Mouse (Mus musculus): ENCODE measurements at regions not wholly inside any gene's neighbourhood (a gene's known extent, or its start where the extent isn't known, plus 50 kb on each side); places are given as distances from the start of the nearest gene placed in this dataset.

DNA sequence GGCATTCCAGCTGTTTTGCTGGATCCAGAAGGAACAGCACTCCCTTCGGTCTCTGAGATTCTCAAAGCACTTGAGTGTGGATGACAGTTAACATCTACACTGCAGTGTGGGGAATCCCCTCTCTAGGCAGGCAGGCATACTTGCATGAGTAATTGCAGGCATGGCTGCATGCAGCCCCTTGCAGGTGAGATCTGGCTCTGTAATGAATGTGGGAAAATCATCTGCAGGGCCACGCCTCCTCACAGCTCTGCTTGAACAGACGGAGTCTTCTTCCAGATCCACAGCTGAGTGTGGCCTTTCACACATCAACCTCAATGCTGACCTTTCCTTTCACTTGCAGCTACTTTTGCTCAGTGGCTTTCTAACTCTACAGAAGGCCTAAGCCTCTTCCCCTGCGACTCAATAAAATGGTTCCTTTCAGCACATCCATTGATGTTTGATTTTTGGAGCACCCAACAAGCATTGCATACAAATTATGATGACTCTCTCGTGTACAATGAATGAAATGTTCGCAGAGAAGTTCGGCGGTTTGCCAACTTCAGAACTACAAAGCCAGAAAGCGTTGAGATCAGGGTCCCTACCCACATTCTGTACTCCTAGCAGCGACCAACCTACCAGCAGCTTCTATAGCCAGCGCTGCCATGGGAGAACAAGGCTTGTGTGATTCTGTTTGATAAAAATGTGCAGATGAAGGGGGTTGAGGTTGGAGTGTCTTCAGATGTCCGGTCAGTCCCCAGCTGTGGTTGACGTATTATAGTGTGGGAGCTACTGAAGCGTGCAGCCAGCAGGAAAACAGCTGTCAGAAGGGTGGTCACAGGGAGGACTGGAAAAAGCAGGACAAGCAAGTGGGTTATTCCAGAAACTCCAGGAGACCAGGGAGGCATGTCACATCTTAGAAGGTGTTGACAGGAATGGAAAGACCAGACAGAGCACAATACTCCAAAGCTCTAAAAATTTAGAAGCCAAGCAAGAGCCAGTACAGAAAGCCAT lies 211.1 kb downstream of the Gm5447 start:
- Histone ChIP-seq H3K9ac (ENCODE audit: low read depth, low read length) (no peak overlapping the region), H3K4me3 (no peak overlapping the region), H3K4me1 (ENCODE audit: control insufficient read depth, insufficient read depth, low read length) (no peaks in the 10 kb centered on the region), H3K27ac (no peak overlapping the region), H3K27me3 (ENCODE audit: control insufficient read depth, insufficient read depth, low read length) (no peaks in the 10 kb centered on the region), H3K36me3 (ENCODE audit: control insufficient read depth, insufficient read depth, low read length) (no peaks in the 10 kb centered on the region), H3K79me2 (replicated peaks; ENCODE audit: control insufficient read depth, insufficient read depth, low read length) (no peaks in the 10 kb centered on the region)
- intact Hi-C loops (cut with DNase I), result no loop called here
- 70% methylated on average over 14 of the region's 14 CpGs for WGBS
- TF ChIP-seq POLR2A (IDR thresholded peaks at IDR 0.05; ENCODE audit: insufficient read depth, low read depth, low read length) (no peak), CTCF (IDR thresholded peaks at IDR 0.05) (no peak), EP300 (IDR thresholded peaks at IDR 0.05; ENCODE audit: insufficient read depth, low read depth, low read length) (no peak)
- no peak for DNase-seq

DNA sequence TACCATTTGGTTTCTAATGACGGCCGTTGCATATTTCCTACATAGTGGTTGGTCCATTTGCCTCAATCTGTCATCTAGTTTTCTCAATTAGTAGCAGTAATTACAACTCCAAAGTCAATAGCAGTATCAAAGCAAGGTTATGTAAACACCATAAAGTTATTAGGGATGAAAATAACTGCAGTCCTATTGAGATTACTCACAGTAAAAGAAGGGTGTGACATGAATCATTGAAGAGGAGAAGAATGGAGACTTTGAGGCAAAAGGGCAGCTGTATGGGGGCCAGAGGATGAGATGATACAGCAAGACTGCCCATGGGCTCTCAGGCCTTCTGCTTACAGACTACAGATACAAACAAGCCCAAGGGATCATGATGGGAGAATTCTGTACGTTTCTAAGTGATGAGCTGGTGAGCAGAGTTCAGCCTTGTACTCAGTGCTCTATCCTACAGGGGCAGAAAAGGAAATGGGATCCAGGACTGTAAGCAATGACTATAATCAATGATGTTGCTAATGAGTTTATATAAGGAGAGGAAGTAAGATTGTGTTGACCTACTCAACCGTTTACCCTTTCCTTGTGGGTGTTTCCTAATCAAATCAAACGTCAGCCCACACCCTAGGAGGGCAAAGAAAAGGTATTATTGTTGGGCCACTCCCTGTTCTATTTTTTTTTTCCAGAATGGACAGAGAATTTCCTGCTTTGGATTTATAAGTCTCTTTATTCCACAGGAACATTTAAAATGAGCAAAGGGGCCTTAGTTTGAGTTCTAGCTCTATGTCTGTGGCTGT lies 213.0 kb downstream of the Gm5447 start:
- intact Hi-C loops (cut with DNase I), result no loop called here
- no peak overlapping the region for H3K4me3 ChIP-seq
- 54% methylated on average over 5 of the region's 5 CpGs for WGBS

DNA sequence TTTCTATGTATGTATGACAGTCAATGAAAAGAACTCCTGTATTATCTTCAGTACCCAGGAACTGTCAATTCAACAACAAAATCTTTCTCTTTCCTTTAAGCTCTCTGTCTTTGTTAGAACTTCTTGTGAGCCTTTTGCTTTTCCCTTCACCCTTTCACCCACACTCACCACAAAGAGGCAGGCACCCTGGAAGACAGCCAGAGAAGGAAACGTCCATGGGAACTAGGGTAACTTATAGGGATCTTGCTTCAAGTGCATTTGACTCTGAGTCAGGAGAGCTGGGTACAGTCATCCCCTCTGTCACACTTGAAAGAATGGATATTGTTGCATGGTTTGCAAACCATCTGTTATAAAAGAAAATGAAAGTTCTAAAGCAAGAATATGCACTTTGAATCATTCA lies 215.1 kb downstream of the Gm5447 start:
- TF ChIP-seq POLR2A (IDR thresholded peaks at IDR 0.05; ENCODE audit: insufficient read depth, low read depth, low read length) (no peak), EP300 (IDR thresholded peaks at IDR 0.05; ENCODE audit: insufficient read depth, low read depth, low read length) (no peak), CTCF (IDR thresholded peaks at IDR 0.05) (no peak)
- H3K4me1 ChIP-seq (ENCODE audit: control insufficient read depth, insufficient read depth, low read length), result no peaks in the 10 kb centered on the region
- H3K79me2 ChIP-seq (replicated peaks; ENCODE audit: control insufficient read depth, insufficient read depth, low read length), result no peaks in the 10 kb centered on the region
- 15% methylated on average over 1 of the region's 1 CpGs for WGBS
- no peaks in the 10 kb centered on the region for H3K36me3 ChIP-seq (ENCODE audit: control insufficient read depth, insufficient read depth, low read length)
- no peak overlapping the region for H3K27ac ChIP-seq
- intact Hi-C loops (cut with DNase I), result no loop called here
- no peak overlapping the region for H3K4me3 ChIP-seq
- no peak for DNase-seq
- no peak overlapping the region for H3K9ac ChIP-seq (ENCODE audit: low read depth, low read length)
- no peaks in the 10 kb centered on the region for H3K27me3 ChIP-seq (ENCODE audit: control insufficient read depth, insufficient read depth, low read length)

More for the DNA sequence above, 213.0 kb downstream of the Gm5447 start:
- DNase-seq, result no peak
- TF ChIP-seq POLR2A (IDR thresholded peaks at IDR 0.05; ENCODE audit: insufficient read depth, low read depth, low read length), result no peak
- no peak for TF ChIP-seq CTCF (IDR thresholded peaks at IDR 0.05)
- no peak for TF ChIP-seq EP300 (IDR thresholded peaks at IDR 0.05; ENCODE audit: insufficient read depth, low read depth, low read length)
- no peak overlapping the region for H3K9ac ChIP-seq (ENCODE audit: low read depth, low read length)
- no peaks in the 10 kb centered on the region for H3K4me1 ChIP-seq (ENCODE audit: control insufficient read depth, insufficient read depth, low read length)
- no peaks in the 10 kb centered on the region for H3K79me2 ChIP-seq (replicated peaks; ENCODE audit: control insufficient read depth, insufficient read depth, low read length)
- no peak overlapping the region for H3K27ac ChIP-seq
- no peaks in the 10 kb centered on the region for H3K27me3 ChIP-seq (ENCODE audit: control insufficient read depth, insufficient read depth, low read length)
- H3K36me3 ChIP-seq (ENCODE audit: control insufficient read depth, insufficient read depth, low read length), result no peaks in the 10 kb centered on the region

DNA sequence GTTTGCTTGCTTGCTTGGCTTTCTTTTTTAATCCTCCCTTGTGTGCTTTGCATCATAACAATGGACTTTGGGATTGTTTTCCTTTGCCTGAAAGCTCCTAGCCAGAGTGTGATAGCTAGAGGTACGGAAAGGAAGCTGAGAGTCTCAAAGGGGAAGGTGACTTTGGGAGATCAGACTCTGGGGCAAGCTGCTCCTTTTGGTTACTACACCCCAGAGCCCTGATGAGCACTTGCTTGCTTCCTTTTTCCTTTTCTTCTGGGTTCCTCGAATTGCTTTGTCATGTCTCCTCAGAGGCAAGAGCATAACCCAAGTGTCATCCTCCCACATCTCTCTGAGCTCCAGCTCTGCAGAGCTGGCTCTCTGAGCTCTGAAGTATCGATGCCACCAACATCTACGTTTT lies 216.0 kb downstream of the Gm5447 start:
- no peaks in the 10 kb centered on the region for H3K27me3 ChIP-seq (ENCODE audit: control insufficient read depth, insufficient read depth, low read length)
- DNase-seq, result no peak
- TF ChIP-seq CTCF (IDR thresholded peaks at IDR 0.05), result no peak
- no peaks in the 10 kb centered on the region for H3K4me1 ChIP-seq (ENCODE audit: control insufficient read depth, insufficient read depth, low read length)
- H3K36me3 ChIP-seq (ENCODE audit: control insufficient read depth, insufficient read depth, low read length), result no peaks in the 10 kb centered on the region
- intact Hi-C loops (cut with DNase I), result no loop called here
- no peaks in the 10 kb centered on the region for H3K79me2 ChIP-seq (replicated peaks; ENCODE audit: control insufficient read depth, insufficient read depth, low read length)
- H3K9ac ChIP-seq (ENCODE audit: low read depth, low read length), result no peak overlapping the region
- H3K4me3 ChIP-seq, result no peak overlapping the region
- WGBS, result 67% methylated on average over 4 of the region's 4 CpGs
- no peak overlapping the region for H3K27ac ChIP-seq

DNA sequence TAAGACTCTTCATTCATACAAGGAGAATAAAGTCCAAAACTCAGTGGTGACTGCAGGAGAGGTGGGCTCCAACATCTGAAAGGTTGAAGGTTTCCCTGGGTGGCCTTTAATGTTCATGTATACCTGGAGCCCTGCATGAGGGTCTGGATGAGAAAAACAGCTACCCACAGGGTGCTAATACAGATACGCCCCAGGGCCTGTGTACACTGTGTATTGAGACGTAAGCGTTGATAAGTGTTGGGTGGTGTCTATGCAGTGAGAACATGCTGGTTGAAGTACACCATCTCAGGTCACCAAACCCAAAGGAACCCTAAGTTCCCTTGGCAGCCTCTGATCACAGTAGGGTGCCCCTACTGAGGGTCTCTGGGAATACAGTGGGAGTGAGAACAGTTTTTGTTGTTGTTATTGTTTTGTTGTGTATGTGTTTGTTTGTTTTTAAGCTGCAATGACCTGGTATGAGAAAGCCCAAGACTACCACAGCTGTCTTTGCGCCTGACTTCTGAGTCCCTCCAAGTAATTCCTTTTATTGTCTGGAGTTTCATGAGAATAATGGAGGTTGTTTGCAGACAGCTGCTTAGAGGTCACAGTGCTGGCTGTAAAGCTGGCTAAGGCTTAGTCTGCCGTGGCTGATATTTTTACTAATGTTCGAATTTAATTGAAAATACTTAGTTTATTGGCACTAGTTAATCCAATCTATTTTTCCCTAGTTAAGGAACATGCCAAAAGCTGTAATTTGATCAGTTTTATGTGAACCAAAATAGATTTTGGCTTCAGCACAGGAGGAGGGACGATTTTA lies 217.5 kb downstream of the Gm5447 start:
- H3K4me3 ChIP-seq, result no peak overlapping the region
- TF ChIP-seq EP300 (IDR thresholded peaks at IDR 0.05; ENCODE audit: insufficient read depth, low read depth, low read length) (no peak), CTCF (IDR thresholded peaks at IDR 0.05) (no peak), POLR2A (IDR thresholded peaks at IDR 0.05; ENCODE audit: insufficient read depth, low read depth, low read length) (no peak)

More for the DNA sequence above, 217.5 kb downstream of the Gm5447 start:
- no peak overlapping the region for H3K9ac ChIP-seq (ENCODE audit: low read depth, low read length)
- H3K79me2 ChIP-seq (replicated peaks; ENCODE audit: control insufficient read depth, insufficient read depth, low read length), result no peaks in the 10 kb centered on the region
- intact Hi-C loops (cut with DNase I), result no loop called here
- no peak for DNase-seq
- no peaks in the 10 kb centered on the region for H3K4me1 ChIP-seq (ENCODE audit: control insufficient read depth, insufficient read depth, low read length)
- no peak overlapping the region for H3K27ac ChIP-seq
- H3K27me3 ChIP-seq (ENCODE audit: control insufficient read depth, insufficient read depth, low read length), result no peaks in the 10 kb centered on the region
- 80% methylated on average over 7 of the region's 7 CpGs for WGBS
- H3K36me3 ChIP-seq (ENCODE audit: control insufficient read depth, insufficient read depth, low read length), result no peaks in the 10 kb centered on the region

Data from heart, adult 2 months (tissue).